Mouse (Mus musculus): ENCODE results near the gene Sec31a. TPM values are rescaled to one million over a fixed set of nuclear protein-coding genes. Genes with fewer than 3 reads are reported as not detected.

Sec31a gene
- polyA plus RNA-seq, 1 experiment from 2014 or later: 76.7 TPM

DNA sequence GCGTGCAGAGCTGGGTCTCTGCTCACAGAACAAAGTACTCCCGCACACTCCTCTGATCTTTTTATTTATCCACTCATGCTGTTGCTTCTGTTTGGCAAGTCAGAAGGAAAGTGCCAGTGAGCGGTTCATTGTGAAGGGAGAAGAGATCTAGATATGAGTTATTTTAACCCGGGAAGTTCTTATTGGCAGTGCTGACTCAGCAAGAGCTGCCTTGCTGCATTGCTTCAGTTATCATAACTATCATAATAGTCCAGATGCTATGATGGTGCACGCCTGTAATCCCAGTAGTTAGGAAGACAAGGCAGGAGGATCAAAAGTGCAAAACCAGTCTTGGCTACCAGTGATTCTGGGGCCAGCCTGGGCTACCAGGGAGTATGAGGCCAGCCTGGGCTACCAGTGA, 103.6 kb downstream of the Sec31a start:
- no peak overlapping the region for H3K4me2 ChIP-seq
- H3K27me3 ChIP-seq: no peaks in the 10 kb centered on the region
- H3K4me3 ChIP-seq: no peak overlapping the region
- H3K9me3 ChIP-seq (replicated peaks): no peaks in the 10 kb centered on the region
- no peak overlapping the region for H3K27ac ChIP-seq
- ATAC-seq: no peak
- no peaks in the 10 kb centered on the region for H3K36me3 ChIP-seq (ENCODE audit: poor library complexity, severe bottlenecking)
- WGBS: 85% methylated on average over 5 of the region's 5 CpGs
- 0 out of 2 replicates have a peak, but pooled peaks cover 7% of the 10 kb centered on the region for H3K4me1 ChIP-seq
- H3K9ac ChIP-seq: no peak overlapping the region

Other genes starting within 250 kb of the Sec31a start
- gene Lin54, start 84.4 kb upstream of the Sec31a start, polyA plus RNA-seq (2015; fragmentation: Nextera tagmentation; extraction: Ambion mirVana): 11.2 and 14.0 TPM in 2 replicates
- gene Cops4, start 102.1 kb upstream of the Sec31a start, polyA plus RNA-seq (2015; fragmentation: Nextera tagmentation; extraction: Ambion mirVana): 212 and 218 TPM in 2 replicates
- 0.34 and 0.46 TPM in 2 replicates for gene Plac8, start 156.0 kb upstream of the Sec31a start, polyA plus RNA-seq (2015; fragmentation: Nextera tagmentation; extraction: Ambion mirVana)

Measured in forebrain, embryonic 13.5 days (tissue).